Mouse (Mus musculus): ENCODE results near the gene Zfp626.
"Not testable (repeated sequence)": the region's sequence is repeated elsewhere in the genome, so short reads cannot be mapped to it uniquely, and the experiment has no call there.

The Zfp626 gene

GRCm38 (mm10) chr7:27806896-27807295 lies at the start of gene Zfp626:
Gene Zfp626 (plus strand): TSS chr7:27807196.
- DNase-seq: not testable (repeated sequence)

GRCm38 (mm10) chr7:27765176-27765886 lies 41.7 kb upstream of the Zfp626 start:
- DNase-seq: no peak

DNA sequence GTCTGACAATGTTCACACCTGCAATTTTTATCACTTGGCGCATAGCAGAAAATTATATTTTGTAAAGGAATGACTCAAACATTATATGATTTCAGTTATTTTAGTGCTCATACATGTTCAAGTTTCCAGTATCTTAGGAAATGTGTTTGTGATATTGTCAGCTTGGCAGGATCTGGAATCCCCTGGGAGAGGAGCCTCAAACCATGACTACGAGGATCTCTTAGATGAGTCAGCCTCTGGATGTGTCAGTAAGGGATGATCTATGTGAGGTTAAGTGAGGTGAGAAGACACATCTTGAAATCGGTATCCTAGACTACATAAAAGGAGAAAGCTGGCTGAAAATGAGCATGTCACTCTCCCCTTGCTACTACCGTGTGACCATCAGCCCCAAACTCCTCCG lies 17.7 kb upstream of the Zfp626 start:
- no peak for DNase-seq

- DNase-seq: not testable (repeated sequence)
These were observed 13.1 kb upstream of the Zfp626 start for GRCm38 (mm10) chr7:27793865-27794264.

- DNase-seq: no peak
These were observed 12.4 kb upstream of the Zfp626 start for GRCm38 (mm10) chr7:27794566-27794965.

- DNase-seq: no peak
These were observed 8.8 kb upstream of the Zfp626 start for GRCm38 (mm10) chr7:27797906-27798811.

DNA sequence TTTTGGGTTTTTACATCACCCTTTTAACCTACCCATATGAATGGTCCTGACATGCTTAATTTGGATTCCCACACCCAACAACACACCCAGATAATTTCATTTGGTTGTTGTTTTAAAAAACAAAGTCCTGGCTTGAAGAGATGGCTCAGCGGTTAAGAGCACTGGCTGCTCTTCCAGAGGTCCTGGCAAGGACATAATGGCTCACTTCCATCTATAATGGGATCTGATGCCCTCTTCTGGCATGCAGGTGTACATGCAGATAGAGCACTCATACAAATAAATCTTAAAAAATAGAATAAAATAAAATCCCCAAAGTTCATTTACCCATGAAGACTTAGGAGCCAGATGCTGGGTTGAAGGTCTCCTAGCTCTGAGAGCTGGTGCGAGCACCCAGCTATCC lies 5.9 kb upstream of the Zfp626 start:
- no peak for DNase-seq

- DNase-seq: no peak
These were observed 4.0 kb upstream of the Zfp626 start for GRCm38 (mm10) chr7:27802986-27803385.

GRCm38 (mm10) chr7:27804297-27805030 lies 2.5 kb upstream of the Zfp626 start:
- DNase-seq: peak; percentile 59 to 69

DNA sequence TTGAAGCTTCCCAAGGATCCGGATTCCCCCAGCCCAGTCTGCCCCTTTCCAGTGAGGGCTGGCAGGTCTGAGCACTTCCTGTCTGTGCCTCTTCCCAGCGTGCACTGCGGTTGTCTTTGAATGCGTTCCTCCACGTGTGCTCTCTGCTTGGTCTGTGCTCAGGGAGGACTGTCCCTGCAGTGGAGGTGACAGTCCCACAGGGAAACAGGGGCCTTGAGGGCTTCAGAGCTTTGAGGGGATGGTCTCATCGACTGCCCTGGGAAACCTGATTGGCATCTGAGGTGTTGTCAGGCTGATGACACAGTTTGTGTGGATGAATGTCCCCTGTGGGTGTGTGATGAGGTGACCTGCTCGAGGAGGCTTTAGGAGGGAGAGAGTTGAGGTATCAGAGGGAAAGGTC lies 309 bp downstream of the Zfp626 start:
- not testable (repeated sequence) for DNase-seq

DNA sequence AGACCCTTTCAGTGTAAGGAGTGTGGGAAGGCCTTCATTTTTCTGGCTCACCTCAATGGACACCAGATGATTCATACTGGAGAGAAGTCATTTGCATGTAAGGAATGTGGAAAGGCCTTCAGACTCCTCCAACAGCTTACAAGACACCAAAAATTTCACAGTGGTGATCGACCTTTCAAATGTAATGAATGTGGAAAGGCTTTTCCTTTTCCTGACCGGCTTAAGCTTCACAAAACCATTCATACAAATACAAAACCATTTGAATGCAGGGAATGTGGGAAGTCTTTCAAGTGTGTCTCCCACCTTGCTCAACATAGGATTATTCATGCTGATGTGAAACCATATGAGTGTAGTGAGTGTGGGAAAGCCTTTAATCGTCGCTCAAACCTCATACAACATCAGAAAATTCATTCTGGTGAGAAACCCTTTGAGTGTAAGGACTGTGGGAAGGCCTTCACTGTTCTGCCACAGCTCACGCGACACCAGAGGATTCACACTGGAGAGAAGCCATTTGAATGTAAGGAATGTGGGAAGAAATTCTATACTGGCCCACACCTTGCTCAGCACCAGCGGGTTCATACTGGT lies 11.6 kb downstream of the Zfp626 start:
- no peak for DNase-seq

- DNase-seq: no peak
These were observed 15.6 kb downstream of the Zfp626 start for GRCm38 (mm10) chr7:27822611-27823010.

- no peak for DNase-seq
These were observed 27.1 kb downstream of the Zfp626 start for GRCm38 (mm10) chr7:27834131-27834530.

DNA sequence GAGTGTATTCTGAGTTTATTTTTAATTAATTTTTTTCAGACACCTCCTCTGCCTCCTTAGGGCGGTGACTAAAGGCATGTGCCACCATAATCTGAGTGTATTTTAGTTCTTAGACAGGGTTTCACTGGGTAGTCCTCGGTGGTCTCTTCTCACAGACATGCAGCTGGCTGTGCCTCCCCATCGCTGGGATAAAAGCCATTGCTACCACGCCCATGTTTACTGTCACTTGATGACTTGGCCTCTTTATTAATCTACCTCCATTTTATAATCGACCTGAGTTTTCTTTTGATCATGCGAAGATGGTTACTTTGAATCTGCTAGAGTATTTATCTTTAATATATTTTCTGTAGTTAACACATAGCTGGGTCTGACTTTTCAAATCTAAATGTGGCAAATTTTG lies 30.9 kb downstream of the Zfp626 start:
- no peak for DNase-seq

- DNase-seq: peak; percentile 68 to 81
These were observed 31.6 kb downstream of the Zfp626 start, which contains the start of gene Zfp59 for GRCm38 (mm10) chr7:27838323-27839249. Gene Zfp59 (plus strand): TSS chr7:27838607.

GRCm38 (mm10) chr7:27839596-27839995 lies 32.6 kb downstream of the Zfp626 start:
- no peak for DNase-seq

DNA sequence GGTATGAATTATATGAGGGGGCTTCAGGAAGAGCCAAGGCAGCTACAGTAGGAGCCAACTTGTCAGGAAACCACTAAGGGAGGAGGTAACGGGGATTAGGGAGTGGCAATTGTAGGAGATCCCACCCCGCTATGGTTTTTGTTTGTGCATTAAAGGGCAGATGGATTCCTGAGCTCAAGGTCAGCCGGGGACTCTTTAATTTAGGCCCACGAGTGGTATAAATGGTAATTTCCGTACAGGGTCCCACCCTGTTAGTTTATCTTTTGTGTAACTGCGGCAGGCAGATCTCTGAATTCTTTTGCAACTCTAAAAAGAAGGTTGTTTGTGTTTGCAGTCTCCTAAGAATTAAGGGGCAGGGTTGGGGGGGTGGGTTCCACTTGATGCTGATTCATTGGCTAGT lies 33.1 kb downstream of the Zfp626 start:
- DNase-seq: no peak

GRCm38 (mm10) chr7:27857227-27857626 lies 50.2 kb downstream of the Zfp626 start, which contains the start of gene Zfp607a:
Gene Zfp607a (plus strand): TSS chr7:27857527.
- no peak for DNase-seq

DNA sequence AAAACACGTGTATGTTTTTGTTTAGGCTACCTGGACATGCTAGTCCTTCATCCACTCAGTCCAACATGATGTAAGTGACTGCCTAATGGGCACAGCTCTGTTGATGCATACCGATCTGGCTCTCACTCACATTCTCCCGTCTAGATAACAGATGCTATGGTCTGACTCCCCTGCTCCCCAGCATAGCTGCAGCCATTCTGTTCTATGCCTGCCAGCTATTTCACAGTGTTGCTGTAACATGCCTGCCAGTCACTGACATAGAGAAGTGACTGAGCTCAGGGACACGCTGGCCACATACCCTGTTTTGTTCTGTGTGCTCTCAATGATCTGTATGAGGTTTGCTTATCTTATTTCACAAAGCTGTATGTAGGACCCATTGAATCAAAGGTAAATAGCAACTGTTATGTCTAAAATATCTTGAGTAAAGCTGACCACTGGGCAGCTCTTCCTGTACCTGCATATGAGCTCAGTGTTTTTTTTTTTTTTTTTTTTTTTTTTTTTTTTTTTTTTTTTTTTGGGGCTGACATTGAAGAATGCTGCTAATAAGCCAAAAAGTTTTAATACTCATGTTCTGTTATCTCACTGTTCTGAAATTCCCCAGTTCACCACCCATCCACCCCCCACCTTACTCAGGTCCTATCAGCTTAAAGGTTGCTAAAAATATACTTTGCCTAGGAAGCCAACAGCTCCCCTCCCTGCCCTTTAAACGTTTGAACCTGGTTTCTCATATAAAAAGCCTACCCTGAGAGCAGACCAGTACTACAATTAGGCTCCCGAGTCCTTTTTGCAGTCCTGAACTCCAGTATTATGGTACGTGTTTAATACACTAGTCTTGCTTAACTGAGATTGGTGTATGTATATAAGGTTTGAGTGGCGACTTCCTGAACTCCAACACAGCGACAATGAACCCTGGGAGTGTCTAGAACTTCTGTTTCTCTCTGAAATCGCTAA lies 52.6 kb downstream of the Zfp626 start:
- no peak for DNase-seq

All from thymus, adult 18-20 months (tissue).